9 mouse cellular contexts compared by ENCODE assay signal in the genomic region with DNA sequence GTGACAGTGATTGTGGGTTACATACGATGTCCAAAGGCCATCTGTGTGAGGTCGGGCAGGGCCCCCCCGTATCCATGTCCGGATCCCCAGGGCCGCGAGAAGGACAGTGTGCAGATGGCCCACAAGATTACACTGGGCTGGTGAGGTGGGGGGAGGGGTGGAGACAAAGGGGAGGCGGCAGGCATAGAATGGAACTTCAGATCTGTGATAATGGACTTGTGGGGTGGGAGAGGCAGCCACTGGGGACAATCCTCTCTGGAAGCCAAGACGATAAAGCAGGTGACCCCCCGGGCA.
A peak's percentile ranks its signal among the peaks of the same experiment; 100 is the strongest.
DNase-seq lines count a peak whose midpoint lies in the region; ATAC-seq lines count a peak whose summit lies in the region.
"Had no signal": no experiment of that assay in that cellular context is flagged by ENCODE, and none has a peak within 500 bp of the region (broad histone marks: within the 10 kb centered on the region; RNA-seq: fewer than 3 reads in every experiment).

No protein-coding gene starts in this region.

- H3K27me3 ChIP-seq in heart, embryonic 10.5 days (ENCODE audit: insufficient read depth, poor library complexity, severe bottlenecking), result no peaks in the 10 kb centered on the region
- peaks cover 4% of the 10 kb centered on the region; the same call in 1 of the 2 replicates for H3K27me3 ChIP-seq in hindbrain, embryonic 12.5 days
- peaks cover 33% of the 10 kb centered on the region for H3K27me3 ChIP-seq in midbrain, embryonic 10.5 days (ENCODE audit: low read depth, poor library complexity, severe bottlenecking)

- H3K9me3 ChIP-seq in heart, embryonic 10.5 days, result no peaks in the 10 kb centered on the region
- no peaks in the 10 kb centered on the region for H3K9me3 ChIP-seq in hindbrain, embryonic 12.5 days (replicated peaks)
- no peaks in the 10 kb centered on the region; the same call in 1 of the 2 replicates for H3K9me3 ChIP-seq in midbrain, embryonic 10.5 days (replicated peaks)

- 1% methylated on average over 9 of the region's 9 CpGs for WGBS in heart, embryonic 10.5 days
- WGBS in hindbrain, embryonic 12.5 days, result 0% methylated on average over 9 of the region's 9 CpGs
- 2% methylated on average over 9 of the region's 9 CpGs for WGBS in midbrain, embryonic 10.5 days

- no peak for DNase-seq in heart, embryonic 10.5 days (ENCODE audit: low spot score)
- DNase-seq in heart, adult 8-10 months (ENCODE audit: low spot score), result no peak
- DNase-seq in brain, adult 2 months (ENCODE audit: low read depth, low spot score), result peak; percentile 52
- peak; percentile 81 for DNase-seq in midbrain, embryonic 10.5 days (ENCODE audit: low spot score)
- no peak for DNase-seq in testis, postnatal 14 days (ENCODE audit: low spot score)
- DNase-seq in urinary bladder, postnatal 4 days (ENCODE audit: low spot score in 2 of 2), result no peak

- H3K9ac ChIP-seq in hindbrain, embryonic 12.5 days, result peak overlapping the region; percentile 42; the same call in 1 of the 2 replicates

- peak overlapping the region; percentile 39 for H3K4me2 ChIP-seq in hindbrain, embryonic 12.5 days (replicated peaks)

- H3K4me1 ChIP-seq in heart, embryonic 10.5 days, result peaks cover 82% of the 10 kb centered on the region
- H3K4me1 ChIP-seq in hindbrain, embryonic 12.5 days, result peaks cover 65% of the 10 kb centered on the region
- H3K4me1 ChIP-seq in midbrain, embryonic 10.5 days, result peaks cover 100% of the 10 kb centered on the region

- peak overlapping the region; percentile 82 for H3K27ac ChIP-seq in heart, embryonic 10.5 days
- peak overlapping the region; percentile 95 for H3K27ac ChIP-seq in hindbrain, embryonic 12.5 days
- peak overlapping the region; percentile 95 for H3K27ac ChIP-seq in midbrain, embryonic 10.5 days (replicated peaks)

- peak overlapping the region; percentile 40 for H3K4me3 ChIP-seq in heart, embryonic 10.5 days
- H3K4me3 ChIP-seq in hindbrain, embryonic 12.5 days, result no peak overlapping the region
- H3K4me3 ChIP-seq in midbrain, embryonic 10.5 days, result peak overlapping the region; percentile 44

- peak; percentile 70 for ATAC-seq in hindbrain, embryonic 12.5 days (ENCODE audit: low FRiP score)
- ATAC-seq in inflammation-experienced regulatory T-cells, adult 6 months, result no peak

- H3K36me3 ChIP-seq in heart, embryonic 10.5 days, result peaks cover 5% of the 10 kb centered on the region; the same call in 1 of the 2 replicates
- H3K36me3 ChIP-seq in hindbrain, embryonic 12.5 days, result no peaks in the 10 kb centered on the region
- H3K36me3 ChIP-seq in midbrain, embryonic 10.5 days, result no peaks in the 10 kb centered on the region
- H3K36me3 ChIP-seq: G1E had no signal

Comparison
In these comparisons a context has a peak if more than half of its experiments do, and no peak if none do; other contexts are left out.
1. DNase-seq: peak in brain, adult 2 months (single experiment) and midbrain, embryonic 10.5 days (single experiment); none in heart, embryonic 10.5 days (single experiment), heart, adult 8-10 months (single experiment), testis, postnatal 14 days (single experiment) and urinary bladder, postnatal 4 days (0 of 2).
2. Peak in every context shown above with its lines, with median percentiles within 50 percentile points of each other: H3K27ac ChIP-seq.